Mouse (Mus musculus): ENCODE data around the gene Tmem91. TPM values are rescaled to one million over a fixed set of nuclear protein-coding genes. Genes with fewer than 3 reads are reported as not detected.
A peak's percentile ranks its signal among the peaks of the same experiment; 100 is the strongest.

The Tmem91 gene
- polyA plus RNA-seq, 1 experiment from 2014 or later, result 1.9 TPM

GRCm38 (mm10) chr7:25651281-25651680 lies 23.7 kb downstream of the Tmem91 start:
- Histone ChIP-seq H3K4me2 (ENCODE audit: low read depth, low read length) (no peak overlapping the region), H3K4me1 (ENCODE audit: control insufficient read depth, insufficient read depth, low read length) (no peaks in the 10 kb centered on the region), H3K27me3 (replicated peaks; ENCODE audit: control insufficient read depth, insufficient read depth, low read length) (no peaks in the 10 kb centered on the region), H3K9ac (ENCODE audit: low read depth, low read length) (no peak overlapping the region), H3K9me3 (ENCODE audit: control insufficient read depth, low read length) (no peaks in the 10 kb centered on the region), H3K36me3 (ENCODE audit: control insufficient read depth, insufficient read depth, low read length) (no peaks in the 10 kb centered on the region; the same call in 1 of the 2 replicates), H3K27ac (replicated peaks; ENCODE audit: low read depth, low read length) (no peak overlapping the region), H3K4me3 (ENCODE audit: low read depth, low read length) (no peak overlapping the region)
- no peak for ATAC-seq (ENCODE audit: low read depth)
- 89% methylated on average over 8 of the region's 8 CpGs for WGBS
- DNase-seq (ENCODE audit: low spot score), result no peak

GRCm38 (mm10) chr7:25649839-25650238 lies 25.1 kb downstream of the Tmem91 start:
- Histone ChIP-seq H3K9me3 (ENCODE audit: control insufficient read depth, low read length) (no peaks in the 10 kb centered on the region), H3K4me3 (ENCODE audit: low read depth, low read length) (no peak overlapping the region), H3K9ac (ENCODE audit: low read depth, low read length) (no peak overlapping the region), H3K27ac (replicated peaks; ENCODE audit: low read depth, low read length) (no peak overlapping the region), H3K4me2 (ENCODE audit: low read depth, low read length) (no peak overlapping the region), H3K4me1 (ENCODE audit: control insufficient read depth, insufficient read depth, low read length) (no peaks in the 10 kb centered on the region), H3K36me3 (ENCODE audit: control insufficient read depth, insufficient read depth, low read length) (no peaks in the 10 kb centered on the region; the same call in 1 of the 2 replicates), H3K27me3 (replicated peaks; ENCODE audit: control insufficient read depth, insufficient read depth, low read length) (no peaks in the 10 kb centered on the region)
- no peak for ATAC-seq (ENCODE audit: low read depth)
- DNase-seq (ENCODE audit: low spot score), result no peak
- 63% methylated on average over 5 of the region's 5 CpGs for WGBS

- WGBS, result 64% methylated on average over 5 of the region's 5 CpGs
- Histone ChIP-seq H3K9ac (ENCODE audit: low read depth, low read length) (no peak overlapping the region), H3K4me1 (ENCODE audit: control insufficient read depth, insufficient read depth, low read length) (no peaks in the 10 kb centered on the region)
Measured at GRCm38 (mm10) chr7:25647574-25648123, 27.3 kb downstream of the Tmem91 start.

GRCm38 (mm10) chr7:25645074-25645473 lies 29.9 kb downstream of the Tmem91 start:
- Histone ChIP-seq H3K36me3 (ENCODE audit: control insufficient read depth, insufficient read depth, low read length) (peaks cover 9% of the 10 kb centered on the region; the same call in 1 of the 2 replicates), H3K9me3 (ENCODE audit: control insufficient read depth, low read length) (no peaks in the 10 kb centered on the region), H3K4me3 (ENCODE audit: low read depth, low read length) (no peak overlapping the region), H3K9ac (ENCODE audit: low read depth, low read length) (no peak overlapping the region), H3K27me3 (replicated peaks; ENCODE audit: control insufficient read depth, insufficient read depth, low read length) (no peaks in the 10 kb centered on the region), H3K4me1 (ENCODE audit: control insufficient read depth, insufficient read depth, low read length) (no peaks in the 10 kb centered on the region), H3K27ac (replicated peaks; ENCODE audit: low read depth, low read length) (no peak overlapping the region), H3K4me2 (ENCODE audit: low read depth, low read length) (no peak overlapping the region)
- no peak for DNase-seq (ENCODE audit: low spot score)
- ATAC-seq (ENCODE audit: low read depth), result no peak
- WGBS, result 52% methylated on average over 14 of the region's 14 CpGs

More at GRCm38 (mm10) chr7:25647574-25648123, 27.3 kb downstream of the Tmem91 start:
- Histone ChIP-seq H3K4me3 (ENCODE audit: low read depth, low read length) (no peak overlapping the region), H3K27ac (replicated peaks; ENCODE audit: low read depth, low read length) (no peak overlapping the region), H3K9me3 (ENCODE audit: control insufficient read depth, low read length) (no peaks in the 10 kb centered on the region), H3K27me3 (replicated peaks; ENCODE audit: control insufficient read depth, insufficient read depth, low read length) (no peaks in the 10 kb centered on the region), H3K4me2 (ENCODE audit: low read depth, low read length) (no peak overlapping the region), H3K36me3 (ENCODE audit: control insufficient read depth, insufficient read depth, low read length) (no peaks in the 10 kb centered on the region)
- ATAC-seq (ENCODE audit: low read depth) (no peak), DNase-seq (ENCODE audit: low spot score) (peak; percentile 25)

GRCm38 (mm10) chr7:25644631-25645030 lies 30.3 kb downstream of the Tmem91 start:
- no peak for ATAC-seq (ENCODE audit: low read depth)
- H3K9me3 ChIP-seq (ENCODE audit: control insufficient read depth, low read length), result no peaks in the 10 kb centered on the region
- WGBS, result 80% methylated on average over 4 of the region's 4 CpGs
- peaks cover 11% of the 10 kb centered on the region; the same call in 1 of the 2 replicates for H3K36me3 ChIP-seq (ENCODE audit: control insufficient read depth, insufficient read depth, low read length)
- no peaks in the 10 kb centered on the region for H3K27me3 ChIP-seq (replicated peaks; ENCODE audit: control insufficient read depth, insufficient read depth, low read length)
- DNase-seq (ENCODE audit: low spot score), result no peak
- H3K9ac ChIP-seq (ENCODE audit: low read depth, low read length), result no peak overlapping the region
- no peak overlapping the region for H3K27ac ChIP-seq (replicated peaks; ENCODE audit: low read depth, low read length)
- no peak overlapping the region for H3K4me3 ChIP-seq (ENCODE audit: low read depth, low read length)
- H3K4me1 ChIP-seq (ENCODE audit: control insufficient read depth, insufficient read depth, low read length), result no peaks in the 10 kb centered on the region
- H3K4me2 ChIP-seq (ENCODE audit: low read depth, low read length), result no peak overlapping the region

GRCm38 (mm10) chr7:25644136-25644535 lies 30.8 kb downstream of the Tmem91 start:
- no peak for ATAC-seq (ENCODE audit: low read depth)
- Histone ChIP-seq H3K36me3 (ENCODE audit: control insufficient read depth, insufficient read depth, low read length) (peaks cover 15% of the 10 kb centered on the region; the same call in 1 of the 2 replicates), H3K4me1 (ENCODE audit: control insufficient read depth, insufficient read depth, low read length) (no peaks in the 10 kb centered on the region), H3K27ac (replicated peaks; ENCODE audit: low read depth, low read length) (no peak overlapping the region), H3K4me2 (ENCODE audit: low read depth, low read length) (no peak overlapping the region), H3K9me3 (ENCODE audit: control insufficient read depth, low read length) (no peaks in the 10 kb centered on the region), H3K27me3 (replicated peaks; ENCODE audit: control insufficient read depth, insufficient read depth, low read length) (no peaks in the 10 kb centered on the region), H3K4me3 (ENCODE audit: low read depth, low read length) (no peak overlapping the region), H3K9ac (ENCODE audit: low read depth, low read length) (no peak overlapping the region)
- DNase-seq (ENCODE audit: low spot score), result no peak
- 74% methylated on average over 10 of the region's 10 CpGs for WGBS

GRCm38 (mm10) chr7:25639754-25640153 lies 35.2 kb downstream of the Tmem91 start:
- peaks cover 32% of the 10 kb centered on the region; the same call in 1 of the 2 replicates for H3K36me3 ChIP-seq (ENCODE audit: control insufficient read depth, insufficient read depth, low read length)
- 92% methylated on average over 4 of the region's 4 CpGs for WGBS
- no peak for DNase-seq (ENCODE audit: low spot score)
- no peaks in the 10 kb centered on the region for H3K4me1 ChIP-seq (ENCODE audit: control insufficient read depth, insufficient read depth, low read length)
- no peak overlapping the region for H3K4me2 ChIP-seq (ENCODE audit: low read depth, low read length)
- H3K27me3 ChIP-seq (replicated peaks; ENCODE audit: control insufficient read depth, insufficient read depth, low read length), result no peaks in the 10 kb centered on the region
- H3K9me3 ChIP-seq (ENCODE audit: control insufficient read depth, low read length), result no peaks in the 10 kb centered on the region
- H3K4me3 ChIP-seq (ENCODE audit: low read depth, low read length), result no peak overlapping the region
- no peak overlapping the region for H3K9ac ChIP-seq (ENCODE audit: low read depth, low read length)
- no peak overlapping the region for H3K27ac ChIP-seq (replicated peaks; ENCODE audit: low read depth, low read length)
- no peak for ATAC-seq (ENCODE audit: low read depth)

GRCm38 (mm10) chr7:25637099-25637498 lies 37.9 kb downstream of the Tmem91 start:
- Histone ChIP-seq H3K36me3 (ENCODE audit: control insufficient read depth, insufficient read depth, low read length) (peaks cover 44% of the 10 kb centered on the region; the same call in 1 of the 2 replicates), H3K4me3 (ENCODE audit: low read depth, low read length) (no peak overlapping the region), H3K27ac (replicated peaks; ENCODE audit: low read depth, low read length) (no peak overlapping the region), H3K27me3 (replicated peaks; ENCODE audit: control insufficient read depth, insufficient read depth, low read length) (no peaks in the 10 kb centered on the region), H3K4me1 (ENCODE audit: control insufficient read depth, insufficient read depth, low read length) (no peaks in the 10 kb centered on the region), H3K9ac (ENCODE audit: low read depth, low read length) (no peak overlapping the region), H3K9me3 (ENCODE audit: control insufficient read depth, low read length) (no peaks in the 10 kb centered on the region), H3K4me2 (ENCODE audit: low read depth, low read length) (no peak overlapping the region)
- DNase-seq (ENCODE audit: low spot score), result no peak
- ATAC-seq (ENCODE audit: low read depth), result no peak
- 95% methylated on average over 5 of the region's 5 CpGs for WGBS

GRCm38 (mm10) chr7:25636373-25636772 lies 38.6 kb downstream of the Tmem91 start:
- peak; percentile 50 for DNase-seq (ENCODE audit: low spot score)
- WGBS, result 67% methylated on average over 3 of the region's 3 CpGs
- H3K27ac ChIP-seq (replicated peaks; ENCODE audit: low read depth, low read length), result no peak overlapping the region

More at GRCm38 (mm10) chr7:25636373-25636772, 38.6 kb downstream of the Tmem91 start:
- peak; percentile 34 for ATAC-seq (ENCODE audit: low read depth)
- no peaks in the 10 kb centered on the region for H3K27me3 ChIP-seq (replicated peaks; ENCODE audit: control insufficient read depth, insufficient read depth, low read length)
- H3K4me1 ChIP-seq (ENCODE audit: control insufficient read depth, insufficient read depth, low read length), result no peaks in the 10 kb centered on the region
- H3K4me2 ChIP-seq (ENCODE audit: low read depth, low read length), result no peak overlapping the region
- H3K9ac ChIP-seq (ENCODE audit: low read depth, low read length), result no peak overlapping the region
- no peak overlapping the region for H3K4me3 ChIP-seq (ENCODE audit: low read depth, low read length)
- peaks cover 44% of the 10 kb centered on the region for H3K36me3 ChIP-seq (ENCODE audit: control insufficient read depth, insufficient read depth, low read length)
- no peaks in the 10 kb centered on the region for H3K9me3 ChIP-seq (ENCODE audit: control insufficient read depth, low read length)

Data from embryonic facial prominence, embryonic 14.5 days (tissue).